Mouse (Mus musculus) CH12.LX (cell line): ENCODE measurements around the gene Vwa3a. TPM values are rescaled to one million over a fixed set of nuclear protein-coding genes. Genes with fewer than 3 reads are reported as not detected.

Experiments used
- DNase-seq: peaks from one replicate; pipeline ENCODE4 v3.0.0-alpha.2; 2013; ENCODE audit errors: extremely low read depth
- H3K27ac ChIP-seq: 2 replicates; pipeline ENCODE4 v1.5.1; 2012; ENCODE audit warnings: low read depth, mild to moderate bottlenecking, control low read depth, moderate library complexity; ENCODE audit not compliant: insufficient read depth
- H3K27me3 ChIP-seq: replicated peaks from 2 replicates; pipeline ENCODE3; 2012; ENCODE audit warnings: inconsistent platforms
- H3K36me3 ChIP-seq, 2 experiments: replicated peaks in 1 of 2; 2 replicates each; pipeline versions ENCODE3 to v1.6.1; 2012; ENCODE audit warnings: inconsistent platforms in 1 of 2, low read length in 1 of 2, mild to moderate bottlenecking in 1 of 2, mixed read lengths in 1 of 2, moderate library complexity in 1 of 2; ENCODE audit not compliant: control insufficient read depth in 1 of 2, insufficient read depth in 1 of 2
- H3K4me1 ChIP-seq, 2 experiments: 2 replicates each; pipeline ENCODE4 v1.6.1; 2012; ENCODE audit warnings: inconsistent platforms in 1 of 2, moderate library complexity in 1 of 2; ENCODE audit not compliant: insufficient read depth in 2 of 2, control insufficient read depth in 1 of 2
- H3K4me2 ChIP-seq: 2 replicates; pipeline ENCODE4 v1.6.1; 2012; ENCODE audit warnings: low read depth, mild to moderate bottlenecking, control low read depth; ENCODE audit not compliant: poor library complexity, insufficient read depth, severe bottlenecking
- H3K4me3 ChIP-seq, 3 experiments: fragments of 150-350 bp in 1 of 3; sonication (generic) in 1 of 3; replicated peaks in 1 of 3; 2 replicates each; pipeline versions ENCODE3 to v1.5.1; 2011 to 2012; ENCODE audit warnings: low read depth in 2 of 3, low read length in 2 of 3, mild to moderate bottlenecking in 2 of 3, moderate library complexity in 2 of 3, control low read depth in 1 of 3, improper control_type of control experiment in 1 of 3, inconsistent platforms in 1 of 3, mixed read lengths in 1 of 3; ENCODE audit not compliant: poor library complexity in 1 of 3
- H3K79me2 ChIP-seq: replicated peaks from 2 replicates; pipeline ENCODE4 v1.6.1; 2012; ENCODE audit warnings: mild to moderate bottlenecking, moderate library complexity; ENCODE audit not compliant: control insufficient read depth, poor library complexity, insufficient read depth, severe bottlenecking; ENCODE audit errors: extremely low read depth
- H3K9ac ChIP-seq: 2 replicates; pipeline ENCODE4 v1.6.1; 2012; ENCODE audit warnings: low read depth, mild to moderate bottlenecking, control low read depth, moderate library complexity; ENCODE audit not compliant: insufficient read depth
- H3K9me3 ChIP-seq: replicated peaks from 2 replicates; pipeline ENCODE3; 2012; ENCODE audit warnings: low read length, inconsistent platforms, mixed read lengths
- CTCF ChIP-seq, 2 experiments: IDR thresholded peaks in 1 of 2; conservative IDR thresholded peaks in 1 of 2; 2 replicates each; pipeline ENCODE4 v1.5.1; 2011 to 2012; ENCODE audit warnings: low read depth in 2 of 2, low read length in 2 of 2, improper control_type of control experiment in 1 of 2, inconsistent platforms in 1 of 2, mild to moderate bottlenecking in 1 of 2, moderate library complexity in 1 of 2
- E2F4 ChIP-seq: IDR thresholded peaks from 2 replicates; pipeline ENCODE4 v1.6.1; 2011; ENCODE audit warnings: low read depth, low read length, improper control_type of control experiment; ENCODE audit not compliant: insufficient replicate concordance
- GABPA ChIP-seq: IDR thresholded peaks from 2 replicates; pipeline ENCODE4 v1.6.1; 2012; ENCODE audit warnings: low read depth, low read length, improper control_type of control experiment, inconsistent platforms; ENCODE audit not compliant: insufficient replicate concordance
- HCFC1 ChIP-seq: IDR thresholded peaks from 2 replicates; pipeline ENCODE4 v1.6.1; 2012; ENCODE audit warnings: low read depth, mild to moderate bottlenecking, inconsistent platforms, low read length, improper control_type of control experiment
- IRF4 ChIP-seq: IDR thresholded peaks from 2 replicates; pipeline ENCODE4 v1.6.1; 2014; ENCODE audit warnings: low read depth, mild to moderate bottlenecking, inconsistent platforms, low read length, improper control_type of control experiment
- JUND ChIP-seq: conservative IDR thresholded peaks from 2 replicates; pipeline ENCODE4 v1.6.1; 2011; ENCODE audit warnings: low read depth, low read length, improper control_type of control experiment
- MAFK ChIP-seq: IDR thresholded peaks from 2 replicates; pipeline ENCODE4 v1.6.1; 2011; ENCODE audit warnings: low read length, improper control_type of control experiment; ENCODE audit not compliant: insufficient replicate concordance
- MAX ChIP-seq: IDR thresholded peaks from 2 replicates; pipeline ENCODE4 v1.6.1; 2011; ENCODE audit warnings: low read length, improper control_type of control experiment
- MYC ChIP-seq: IDR thresholded peaks from 2 replicates; pipeline ENCODE4 v1.6.1; 2011; ENCODE audit warnings: low read depth, mild to moderate bottlenecking, improper control_type of control experiment, low read length
- POLR2A ChIP-seq: IDR thresholded peaks from 2 replicates; pipeline ENCODE4 v1.6.1; 2011; ENCODE audit warnings: low read depth, mild to moderate bottlenecking, improper control_type of control experiment, low read length
- RAD21 ChIP-seq: IDR thresholded peaks from 2 replicates; pipeline ENCODE4 v1.6.1; 2011; ENCODE audit warnings: low read depth, mild to moderate bottlenecking, low read length, improper control_type of control experiment, moderate library complexity
- RCOR1 ChIP-seq: conservative IDR thresholded peaks from 2 replicates; pipeline ENCODE4 v1.6.1; 2012; ENCODE audit warnings: low read depth, mild to moderate bottlenecking, inconsistent platforms, low read length, improper control_type of control experiment
- SIN3A ChIP-seq: IDR thresholded peaks from 2 replicates; pipeline ENCODE4 v1.6.1; 2012; ENCODE audit warnings: low read length, improper control_type of control experiment, inconsistent platforms
- SMC3 ChIP-seq: IDR thresholded peaks from 2 replicates; pipeline ENCODE4 v1.6.1; 2011; ENCODE audit warnings: low read depth, low read length, improper control_type of control experiment
- TCF12 ChIP-seq: IDR thresholded peaks from 2 replicates; pipeline ENCODE4 v1.6.1; 2014; ENCODE audit warnings: low read depth, mild to moderate bottlenecking, inconsistent platforms, low read length, improper control_type of control experiment
- USF1 ChIP-seq: IDR thresholded peaks from 2 replicates; pipeline ENCODE4 v1.6.1; 2014; ENCODE audit warnings: low read depth, mild to moderate bottlenecking, inconsistent platforms, low read length, improper control_type of control experiment
- ZC3H11A ChIP-seq: IDR thresholded peaks from 2 replicates; pipeline ENCODE4 v1.6.1; 2012; ENCODE audit warnings: low read depth, mild to moderate bottlenecking, inconsistent platforms, low read length, improper control_type of control experiment
- ZKSCAN1 ChIP-seq: IDR thresholded peaks from 2 replicates; pipeline ENCODE4 v1.6.1; 2012; ENCODE audit warnings: low read depth, inconsistent platforms, low read length, improper control_type of control experiment, borderline replicate concordance
- ZMIZ1 ChIP-seq: IDR thresholded peaks from 2 replicates; pipeline ENCODE4 v1.6.1; 2012; ENCODE audit warnings: low read depth, mild to moderate bottlenecking, inconsistent platforms, low read length, improper control_type of control experiment
- ZNF384 ChIP-seq: IDR thresholded peaks from 2 replicates; pipeline ENCODE4 v1.6.1; 2012; ENCODE audit warnings: low read depth, low read length, improper control_type of control experiment, inconsistent platforms
- dilution Hi-C: fragments of 300-500 bp; cut with MboI; formaldehyde crosslinking; loops from 2 replicates; pipeline ENCODE4 v1.14.3; 2020; ENCODE audit warnings: low sequenced_read_pairs; ENCODE audit not compliant: extremely low pct_unique_long_range_greater_than_20kb, extremely low pct_ligation_motif_present
- in situ Hi-C: fragments of 300-500 bp; cut with MboI; formaldehyde crosslinking; loops from 3 replicates; pipeline ENCODE4 v1.14.3; 2019; ENCODE audit warnings: low sequenced_read_pairs, low pct_ligation_motif_present, low pct_unique_long_range_greater_than_20kb, mixed read lengths
- polyA plus RNA-seq: library from polyadenylated mRNA; unstranded; fragments of >175 nt; gene quantifications from 2 replicates; pipeline ENCODE4 v1.2.1, GENCODE M21; 2012; ENCODE audit warnings: low read depth; ENCODE audit not compliant: insufficient read length
- total RNA-seq, 2 experiments: library from RNA; depleted of rRNA; stranded (reverse); fragments of 300-350 nt in 1 of 2; fragments of >200 nt in 1 of 2; gene quantifications; 2 replicates each; pipeline ENCODE4 v1.2.3; 2012 to 2014

Gene Vwa3a
- total and polyA plus RNA-seq, 3 experiments = not detected

DNA sequence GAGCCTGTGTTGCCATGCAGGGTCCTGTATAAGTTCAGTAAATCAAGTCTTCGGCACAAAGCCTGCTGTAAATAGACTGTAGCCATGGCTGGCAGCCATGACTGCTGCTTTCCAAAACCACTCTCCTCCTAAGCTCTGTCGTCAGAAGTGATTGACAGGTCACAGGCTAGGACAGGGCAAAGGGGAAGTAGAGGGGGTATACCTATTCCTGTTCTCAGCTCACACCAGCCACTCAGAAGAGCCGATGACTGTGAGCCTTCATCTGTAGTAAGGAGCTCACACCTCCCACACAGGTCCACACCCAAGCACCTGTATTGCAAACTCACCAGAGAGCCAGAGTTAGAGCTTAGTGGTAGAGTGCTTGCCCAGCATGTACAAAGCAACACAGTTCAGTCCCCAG is 57.3 kb downstream of the Vwa3a start:
- Histone ChIP-seq H3K9ac (no peak overlapping the region), H3K27me3 (peaks cover 46% of the 10 kb centered on the region), H3K4me1 (0 out of 4 replicates have a peak, but pooled peaks cover 0 to 3% of the 10 kb centered on the region in 2 experiments), H3K27ac (no peak overlapping the region), H3K36me3 (no peaks in the 10 kb centered on the region), H3K9me3 (no peaks in the 10 kb centered on the region), H3K79me2 (no peaks in the 10 kb centered on the region), H3K4me2 (no peak overlapping the region), H3K4me3 (no peak overlapping the region)
- dilution Hi-C loops (no loop called here), in situ Hi-C loops (no loop called here)
- DNase-seq = peak; percentile 17
- TF ChIP-seq MAFK (no peak), RCOR1 (no peak), SIN3A (no peak), MAX (no peak), ZNF384 (no peak), ZMIZ1 (no peak), SMC3 (no peak), E2F4 (no peak), JUND (no peak), USF1 (no peak), MYC (no peak), TCF12 (no peak), CTCF (conservative IDR thresholded peaks at IDR 0.05 in 1 of 2, IDR thresholded peaks at IDR 0.05 in 1 of 2; ENCODE audit: low read depth in 2 of 2, low read length in 2 of 2) (no peak), IRF4 (no peak), HCFC1 (no peak), RAD21 (no peak), POLR2A (no peak), GABPA (no peak)

DNA sequence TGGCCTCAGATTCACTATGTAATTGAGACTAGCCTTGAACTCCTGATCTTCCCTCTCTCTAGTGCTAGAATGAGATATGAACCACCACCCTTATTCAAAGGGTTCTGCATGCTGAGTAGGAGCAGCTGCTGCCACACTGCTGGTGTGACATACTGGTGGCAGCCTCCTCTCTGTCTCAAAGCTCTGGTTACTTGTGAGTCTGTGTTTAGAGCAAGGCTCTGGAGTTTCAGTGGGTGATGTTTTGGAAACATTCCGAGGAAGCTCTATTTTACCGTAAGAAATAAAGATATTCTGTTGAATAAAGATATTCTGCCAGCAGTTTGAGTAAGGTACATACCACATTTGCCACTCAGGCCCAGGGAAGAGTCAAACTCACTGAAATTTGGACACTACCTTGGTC is 64.2 kb downstream of the Vwa3a start:
- no peaks in the 10 kb centered on the region for H3K79me2 ChIP-seq
- no peak for DNase-seq
- H3K27ac ChIP-seq = no peak overlapping the region
- in situ Hi-C loops (loop anchor here (5.0 kb wide), 1 partner anchor 36 kb away; no protein-coding TSS in a partner anchor), dilution Hi-C loops (no loop called here)
- no peak overlapping the region for H3K9ac ChIP-seq
- peaks cover 15% of the 10 kb centered on the region for H3K27me3 ChIP-seq
- H3K9me3 ChIP-seq = no peaks in the 10 kb centered on the region
- no peak overlapping the region for H3K4me2 ChIP-seq
- no peaks in the 10 kb centered on the region for H3K36me3 ChIP-seq
- TF ChIP-seq CTCF (conservative IDR thresholded peaks at IDR 0.05 in 1 of 2, IDR thresholded peaks at IDR 0.05 in 1 of 2; ENCODE audit: low read depth in 2 of 2, low read length in 2 of 2) (no peak), ZKSCAN1 (no peak), ZC3H11A (no peak), ZMIZ1 (no peak)
- no peak overlapping the region for H3K4me3 ChIP-seq
- H3K4me1 ChIP-seq = no peaks in the 10 kb centered on the region
